Mouse (Mus musculus): Measurements from ENCODE around the gene Il18. TPM values are rescaled to one million over a fixed set of nuclear protein-coding genes. Genes with fewer than 3 reads are reported as not detected.
A peak's percentile ranks its signal among the peaks of the same experiment; 100 is the strongest.

Gene Il18
- polyA plus RNA-seq, 1 experiment from 2014 or later: 2.6 TPM

GRCm38 (mm10) chr9:50592955-50593354, 38.3 kb downstream of the Il18 start:
- Histone ChIP-seq H3K27ac (no peak overlapping the region), H3K9me3 (no peaks in the 10 kb centered on the region), H3K27me3 (no peaks in the 10 kb centered on the region), H3K9ac (no peak overlapping the region), H3K4me1 (no peaks in the 10 kb centered on the region), H3K4me2 (replicated peaks) (no peak overlapping the region), H3K36me3 (peaks cover 34% of the 10 kb centered on the region), H3K4me3 (no peak overlapping the region)
- WGBS: 89% methylated on average over 9 of the region's 9 CpGs
- ATAC-seq (ENCODE audit: low FRiP score, low read depth): no peak

DNA sequence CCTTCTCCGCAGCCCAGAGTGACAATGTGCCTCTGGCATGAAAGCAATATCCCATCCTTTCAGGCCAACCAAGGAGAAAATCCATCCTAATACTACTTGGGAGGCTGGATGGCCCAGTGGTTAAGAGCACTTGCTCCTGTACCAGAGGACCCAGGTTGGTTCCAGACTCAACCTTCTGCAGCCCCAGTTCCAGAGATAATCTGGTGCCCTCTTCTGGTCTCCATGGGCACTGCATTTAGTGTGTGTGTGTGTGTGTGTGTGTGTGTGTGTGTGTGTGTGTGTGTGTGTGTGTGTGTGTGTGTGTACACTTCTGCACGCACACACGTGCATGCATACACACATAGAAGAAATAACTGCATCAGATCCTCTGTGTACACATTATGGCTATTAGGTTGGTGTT, 38.9 kb downstream of the Il18 start:
- 83% methylated on average over 3 of the region's 3 CpGs for WGBS
- Histone ChIP-seq H3K4me3 (no peak overlapping the region), H3K9me3 (no peaks in the 10 kb centered on the region), H3K9ac (no peak overlapping the region), H3K4me2 (replicated peaks) (no peak overlapping the region), H3K27ac (no peak overlapping the region), H3K27me3 (no peaks in the 10 kb centered on the region), H3K4me1 (no peaks in the 10 kb centered on the region), H3K36me3 (peaks cover 40% of the 10 kb centered on the region)
- no peak for ATAC-seq (ENCODE audit: low FRiP score, low read depth)

GRCm38 (mm10) chr9:50594794-50595417, 40.3 kb downstream of the Il18 start:
- Histone ChIP-seq H3K9me3 (no peaks in the 10 kb centered on the region), H3K4me2 (replicated peaks) (no peak overlapping the region), H3K27ac (no peak overlapping the region), H3K36me3 (peaks cover 52% of the 10 kb centered on the region), H3K27me3 (no peaks in the 10 kb centered on the region), H3K4me1 (no peaks in the 10 kb centered on the region; the same call in 1 of the 2 replicates), H3K9ac (no peak overlapping the region), H3K4me3 (no peak overlapping the region)
- ATAC-seq (ENCODE audit: low FRiP score, low read depth): no peak
- WGBS: 80% methylated on average over 12 of the region's 12 CpGs

DNA sequence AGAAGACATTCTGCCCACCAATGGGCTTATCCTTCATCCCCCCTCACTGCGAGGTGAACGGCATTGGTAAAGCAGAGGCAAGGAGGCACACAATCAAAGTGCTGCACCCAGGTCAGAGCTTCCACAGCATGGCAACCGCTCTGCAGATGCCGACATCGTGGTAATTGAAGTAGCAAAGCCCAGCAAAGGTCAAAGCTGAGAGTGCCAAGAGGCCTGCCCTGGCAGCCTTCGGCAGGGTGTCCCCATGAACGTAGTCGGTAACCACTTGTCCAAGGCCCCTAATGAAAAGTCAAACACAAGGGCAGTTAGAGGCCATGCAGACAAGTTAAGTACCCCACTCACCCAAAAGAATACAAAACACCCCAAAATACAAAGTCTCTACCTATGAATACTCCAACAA, 42.3 kb downstream of the Il18 start:
- no peak for ATAC-seq (ENCODE audit: low FRiP score, low read depth)
- 96% methylated on average over 8 of the region's 8 CpGs for WGBS
- H3K9ac ChIP-seq: no peak overlapping the region

DNA sequence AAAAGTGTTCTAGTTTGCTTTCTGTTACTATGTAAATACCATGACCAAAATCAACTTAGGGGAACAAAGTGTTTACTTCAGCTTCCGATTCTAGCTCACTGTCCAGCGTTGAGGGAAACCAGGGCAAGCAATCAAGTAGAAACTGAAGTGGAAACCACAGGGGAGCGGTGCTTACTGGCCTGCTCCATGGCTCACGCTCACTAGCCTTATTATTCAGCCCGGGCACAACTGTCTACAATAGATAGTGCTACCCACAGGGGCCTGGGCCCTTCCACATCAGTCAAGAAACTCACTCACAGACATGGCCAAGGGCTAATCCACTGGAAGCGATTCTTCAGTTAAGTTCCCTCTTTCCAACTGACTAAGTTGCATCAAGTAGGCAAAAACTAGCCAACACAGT, 46.9 kb downstream of the Il18 start:
- peaks cover 33% of the 10 kb centered on the region for H3K4me1 ChIP-seq
- H3K9me3 ChIP-seq: no peaks in the 10 kb centered on the region
- ATAC-seq (ENCODE audit: low FRiP score, low read depth): no peak
- no peak overlapping the region for H3K27ac ChIP-seq
- 91% methylated on average over 6 of the region's 6 CpGs for WGBS
- no peak overlapping the region for H3K4me3 ChIP-seq
- no peak overlapping the region for H3K9ac ChIP-seq
- H3K27me3 ChIP-seq: no peaks in the 10 kb centered on the region
- peaks cover 52% of the 10 kb centered on the region for H3K36me3 ChIP-seq
- H3K4me2 ChIP-seq (replicated peaks): no peak overlapping the region

More for the DNA sequence above, 42.3 kb downstream of the Il18 start:
- H3K27ac ChIP-seq: no peak overlapping the region
- peaks cover 15% of the 10 kb centered on the region for H3K4me1 ChIP-seq
- H3K36me3 ChIP-seq: peaks cover 59% of the 10 kb centered on the region
- no peak overlapping the region for H3K4me3 ChIP-seq
- H3K9me3 ChIP-seq: no peaks in the 10 kb centered on the region
- no peaks in the 10 kb centered on the region for H3K27me3 ChIP-seq
- no peak overlapping the region for H3K4me2 ChIP-seq (replicated peaks)

GRCm38 (mm10) chr9:50602055-50602845, 47.6 kb downstream of the Il18 start:
- H3K4me2 ChIP-seq (replicated peaks): peak overlapping the region; percentile 95
- H3K9ac ChIP-seq: peak overlapping the region; percentile 90
- peaks cover 49% of the 10 kb centered on the region for H3K36me3 ChIP-seq
- H3K4me1 ChIP-seq: peaks cover 33% of the 10 kb centered on the region
- H3K27ac ChIP-seq: no peak overlapping the region
- peak overlapping the region; percentile 90 for H3K4me3 ChIP-seq
- no peaks in the 10 kb centered on the region for H3K9me3 ChIP-seq
- no peak for ATAC-seq (ENCODE audit: low FRiP score, low read depth)
- WGBS: 89% methylated on average over 7 of the region's 7 CpGs
- H3K27me3 ChIP-seq: no peaks in the 10 kb centered on the region

GRCm38 (mm10) chr9:50603189-50603997, 48.8 kb downstream of the Il18 start, which contains the start of the genes Sdhd and Timm8b:
Sdhd (minus strand) TSS chr9:50603812.
Timm8b (plus strand) TSS chr9:50603910.
- peak within 1 kb of the TSS; percentile 90 for H3K4me3 ChIP-seq
- peak; percentile 97 for ATAC-seq (ENCODE audit: low FRiP score, low read depth)
- peak within 1 kb of the TSS; percentile 95 for H3K4me2 ChIP-seq (replicated peaks)
- under 1% methylated on average over 48 of the region's 48 CpGs for WGBS
- H3K4me1 ChIP-seq: peaks cover 33% of the 10 kb centered on the region
- H3K27me3 ChIP-seq: no peaks in the 10 kb centered on the region
- no peaks in the 10 kb centered on the region for H3K9me3 ChIP-seq
- peak within 1 kb of the TSS; percentile 90 for H3K9ac ChIP-seq
- H3K36me3 ChIP-seq: peaks cover 49% of the 10 kb centered on the region
- peak within 1 kb of the TSS; percentile 84 for H3K27ac ChIP-seq

- Histone ChIP-seq H3K36me3 (peaks cover 48% of the 10 kb centered on the region), H3K4me3 (peak overlapping the region; percentile 90), H3K4me2 (replicated peaks) (peak overlapping the region; percentile 95), H3K27ac (peak overlapping the region; percentile 84), H3K27me3 (no peaks in the 10 kb centered on the region), H3K9ac (peak overlapping the region; percentile 90), H3K4me1 (peaks cover 33% of the 10 kb centered on the region), H3K9me3 (no peaks in the 10 kb centered on the region)
- ATAC-seq (ENCODE audit: low FRiP score, low read depth): peak; percentile 83; the same call in 1 of the 2 replicates
- under 1% methylated on average over 24 of the region's 24 CpGs for WGBS
These were observed 49.3 kb downstream of the Il18 start for GRCm38 (mm10) chr9:50603998-50604324.

DNA sequence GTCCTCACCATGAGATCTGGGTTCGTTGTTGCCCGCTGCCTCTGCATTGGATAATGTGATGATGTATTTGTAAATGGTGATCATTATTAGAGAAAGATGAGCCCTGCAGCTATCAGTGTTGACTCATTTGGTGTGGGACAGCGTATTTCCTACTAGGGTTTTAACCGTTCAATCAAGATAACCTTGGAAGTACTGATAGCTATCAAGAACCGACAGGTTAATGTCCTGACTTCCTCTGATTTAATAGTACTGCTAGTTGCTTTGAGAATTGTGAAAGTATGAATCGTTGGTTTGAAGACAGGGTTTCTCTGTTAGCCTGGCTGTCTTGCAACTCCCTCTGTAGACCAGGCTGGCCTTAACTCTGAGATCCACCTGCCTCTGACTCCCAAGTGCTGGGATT, 49.7 kb downstream of the Il18 start:
- Histone ChIP-seq H3K36me3 (peaks cover 47% of the 10 kb centered on the region), H3K9ac (peak overlapping the region; percentile 90), H3K27me3 (no peaks in the 10 kb centered on the region), H3K27ac (no peak overlapping the region; the same call in 1 of the 2 replicates), H3K4me2 (replicated peaks) (peak overlapping the region; percentile 95), H3K4me1 (peaks cover 33% of the 10 kb centered on the region), H3K4me3 (peak overlapping the region; percentile 90), H3K9me3 (no peaks in the 10 kb centered on the region)
- 4% methylated on average over 6 of the region's 6 CpGs for WGBS
- ATAC-seq (ENCODE audit: low FRiP score, low read depth): no peak

DNA sequence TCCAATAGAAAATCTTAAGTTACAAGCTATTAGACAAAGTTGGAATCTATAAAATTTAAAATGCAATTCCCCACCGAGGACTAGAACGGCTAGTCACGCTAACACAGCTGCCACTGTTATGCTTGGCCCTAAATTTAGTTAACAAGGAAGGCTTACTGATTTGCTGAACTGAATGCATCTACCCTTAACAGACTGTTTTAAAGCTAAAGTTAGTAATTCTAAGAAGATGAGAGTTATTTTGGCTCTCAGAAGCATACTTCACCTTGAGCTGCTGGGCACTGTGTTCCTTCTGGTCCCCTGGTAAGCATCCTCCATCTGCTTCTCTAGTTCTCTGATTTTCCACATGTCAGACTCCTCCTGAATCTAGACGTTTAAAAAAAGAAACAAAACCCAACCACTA, 57.5 kb downstream of the Il18 start:
- Histone ChIP-seq H3K4me1 (peaks cover 8% of the 10 kb centered on the region), H3K36me3 (peaks cover 74% of the 10 kb centered on the region), H3K9ac (no peak overlapping the region), H3K9me3 (no peaks in the 10 kb centered on the region), H3K27me3 (no peaks in the 10 kb centered on the region), H3K27ac (no peak overlapping the region), H3K4me2 (replicated peaks) (no peak overlapping the region), H3K4me3 (no peak overlapping the region)
- no peak for ATAC-seq (ENCODE audit: low FRiP score, low read depth)
- 85% methylated on average over 4 of the region's 4 CpGs for WGBS

GRCm38 (mm10) chr9:50616161-50616560, 61.5 kb downstream of the Il18 start:
- H3K4me1 ChIP-seq: peaks cover 8% of the 10 kb centered on the region
- 0 out of 2 replicates have a peak overlapping the region, but pooled peaks have one; percentile 94 for H3K27ac ChIP-seq
- peak overlapping the region; percentile 97 for H3K9ac ChIP-seq
- peak overlapping the region; percentile 100 for H3K4me3 ChIP-seq
- ATAC-seq (ENCODE audit: low FRiP score, low read depth): no peak
- H3K9me3 ChIP-seq: no peaks in the 10 kb centered on the region
- H3K4me2 ChIP-seq (replicated peaks): peak overlapping the region; percentile 88
- H3K36me3 ChIP-seq: peaks cover 36% of the 10 kb centered on the region
- 36% methylated on average over 11 of the region's 11 CpGs for WGBS
- H3K27me3 ChIP-seq: no peaks in the 10 kb centered on the region

Data from limb, embryonic 13.5 days (tissue).